Mouse (Mus musculus) CD8-positive naive resting alpha-beta T cell, adult 2 months (primary cell): ENCODE results near the gene Psmg1.
"Not testable (repeated sequence)": the region's sequence is repeated elsewhere in the genome, so short reads cannot be mapped to it uniquely, and the experiment has no call there.

Experiments
- DNase-seq, 2 experiments: peaks; one replicate each; pipeline ENCODE4 v3.0.0; 2022; ENCODE audit warnings: low read depth in 2 of 2, low spot score in 2 of 2

Gene Psmg1

GRCm38 (mm10) chr16:95960689-95961088 is 30.1 kb downstream of the Psmg1 start:
- not testable (repeated sequence) for DNase-seq

GRCm38 (mm10) chr16:95958080-95958479 is 32.7 kb downstream of the Psmg1 start:
- no peak for DNase-seq

GRCm38 (mm10) chr16:95956618-95957017 is 34.1 kb downstream of the Psmg1 start:
- no peak for DNase-seq

GRCm38 (mm10) chr16:95955716-95956346 is 34.9 kb downstream of the Psmg1 start:
- no peak for DNase-seq

GRCm38 (mm10) chr16:95954341-95954740 is 36.4 kb downstream of the Psmg1 start:
- DNase-seq: no peak

- DNase-seq: no peak
These were observed 37.6 kb downstream of the Psmg1 start for GRCm38 (mm10) chr16:95953159-95953650.

- DNase-seq: no peak
These were observed 39.3 kb downstream of the Psmg1 start for GRCm38 (mm10) chr16:95951471-95951870.

GRCm38 (mm10) chr16:95945389-95946311 is 45.1 kb downstream of the Psmg1 start:
- DNase-seq: peak; percentile 57 to 67

GRCm38 (mm10) chr16:95943186-95943585 is 47.6 kb downstream of the Psmg1 start:
- no peak for DNase-seq

- DNase-seq: no peak
These were observed 49.2 kb downstream of the Psmg1 start for GRCm38 (mm10) chr16:95941575-95941974.

GRCm38 (mm10) chr16:95935495-95935961 is 55.2 kb downstream of the Psmg1 start:
- DNase-seq: no peak

- DNase-seq: no peak
These were observed 57.9 kb downstream of the Psmg1 start for GRCm38 (mm10) chr16:95932860-95933259.

GRCm38 (mm10) chr16:95931509-95931908 is 59.3 kb downstream of the Psmg1 start:
- no peak for DNase-seq
